Mouse (Mus musculus): ENCODE results near the gene Ttc30a2. TPM values are rescaled to one million over a fixed set of nuclear protein-coding genes. Genes with fewer than 3 reads are reported as not detected.
"Not testable (repeated sequence)": the region's sequence is repeated elsewhere in the genome, so short reads cannot be mapped to it uniquely, and the experiment has no call there.

Ttc30a2 gene
- polyA plus RNA-seq, 1 experiment, result 0.11 TPM

- 83% methylated on average over 2 of the region's 2 CpGs for WGBS
- not testable (repeated sequence) for H3K27me3 ChIP-seq (ENCODE audit: control insufficient read depth, insufficient read depth, low read length); H3K27ac ChIP-seq (ENCODE audit: insufficient read depth, low read depth, low read length); H3K4me3 ChIP-seq (ENCODE audit: low read depth, low read length); H3K4me1 ChIP-seq (ENCODE audit: control insufficient read depth, insufficient read depth, insufficient read length, low read length); H3K36me3 ChIP-seq (ENCODE audit: control insufficient read depth, insufficient read depth, low read length)
Measured at GRCm38 (mm10) chr2:75976070-75976469, 1.9 kb downstream of the Ttc30a2 start.

- H3K27ac ChIP-seq (ENCODE audit: insufficient read depth, low read depth, low read length), result no peak overlapping the region
- no peaks in the 10 kb centered on the region for H3K36me3 ChIP-seq (ENCODE audit: control insufficient read depth, insufficient read depth, low read length)
- TF ChIP-seq POLR2A (IDR thresholded peaks at IDR 0.05; ENCODE audit: low read depth, low read length) (no peak), CTCF (IDR thresholded peaks at IDR 0.05; ENCODE audit: extremely low read depth, insufficient read length, insufficient replicate concordance, low read depth, low read length) (no peak)
- no peaks in the 10 kb centered on the region for H3K27me3 ChIP-seq (ENCODE audit: control insufficient read depth, insufficient read depth, low read length)
- 67% methylated on average over 9 of the region's 9 CpGs for WGBS
- H3K4me3 ChIP-seq (ENCODE audit: low read depth, low read length), result no peak overlapping the region
- H3K4me1 ChIP-seq (ENCODE audit: control insufficient read depth, insufficient read depth, insufficient read length, low read length), result no peaks in the 10 kb centered on the region
Measured at GRCm38 (mm10) chr2:75974131-75974530, 3.8 kb downstream of the Ttc30a2 start.

- no peaks in the 10 kb centered on the region for H3K27me3 ChIP-seq (ENCODE audit: control insufficient read depth, insufficient read depth, low read length)
- H3K4me1 ChIP-seq (ENCODE audit: control insufficient read depth, insufficient read depth, insufficient read length, low read length), result peaks cover 8% of the 10 kb centered on the region; the same call in 1 of the 2 replicates
- TF ChIP-seq POLR2A (IDR thresholded peaks at IDR 0.05; ENCODE audit: low read depth, low read length), result no peak
- peak; percentile 29; the same call in 1 of the 2 replicates for TF ChIP-seq CTCF (IDR thresholded peaks at IDR 0.05; ENCODE audit: extremely low read depth, insufficient read length, insufficient replicate concordance, low read depth, low read length)
- 12% methylated on average over 5 of the region's 5 CpGs for WGBS
- H3K27ac ChIP-seq (ENCODE audit: insufficient read depth, low read depth, low read length), result no peak overlapping the region
- H3K36me3 ChIP-seq (ENCODE audit: control insufficient read depth, insufficient read depth, low read length), result no peaks in the 10 kb centered on the region
- H3K4me3 ChIP-seq (ENCODE audit: low read depth, low read length), result no peak overlapping the region
Measured at GRCm38 (mm10) chr2:75964972-75965371, 13.0 kb downstream of the Ttc30a2 start.

GRCm38 (mm10) chr2:75964512-75964911 is 13.5 kb downstream of the Ttc30a2 start:
- Histone ChIP-seq H3K4me1 (ENCODE audit: control insufficient read depth, insufficient read depth, insufficient read length, low read length) (peaks cover 11% of the 10 kb centered on the region), H3K36me3 (ENCODE audit: control insufficient read depth, insufficient read depth, low read length) (no peaks in the 10 kb centered on the region), H3K27me3 (ENCODE audit: control insufficient read depth, insufficient read depth, low read length) (no peaks in the 10 kb centered on the region), H3K27ac (ENCODE audit: insufficient read depth, low read depth, low read length) (no peak overlapping the region), H3K4me3 (ENCODE audit: low read depth, low read length) (no peak overlapping the region)
- TF ChIP-seq POLR2A (IDR thresholded peaks at IDR 0.05; ENCODE audit: low read depth, low read length) (no peak), CTCF (IDR thresholded peaks at IDR 0.05; ENCODE audit: extremely low read depth, insufficient read length, insufficient replicate concordance, low read depth, low read length) (peak; percentile 64; the same call in 1 of the 2 replicates)
- WGBS, result 12% methylated on average over 14 of the region's 14 CpGs

GRCm38 (mm10) chr2:75964051-75964450 is 13.9 kb downstream of the Ttc30a2 start:
- H3K36me3 ChIP-seq (ENCODE audit: control insufficient read depth, insufficient read depth, low read length), result no peaks in the 10 kb centered on the region
- no peak overlapping the region for H3K4me3 ChIP-seq (ENCODE audit: low read depth, low read length)
- no peaks in the 10 kb centered on the region for H3K27me3 ChIP-seq (ENCODE audit: control insufficient read depth, insufficient read depth, low read length)
- no peak overlapping the region for H3K27ac ChIP-seq (ENCODE audit: insufficient read depth, low read depth, low read length)
- TF ChIP-seq CTCF (IDR thresholded peaks at IDR 0.05; ENCODE audit: extremely low read depth, insufficient read length, insufficient replicate concordance, low read depth, low read length) (no peak), POLR2A (IDR thresholded peaks at IDR 0.05; ENCODE audit: low read depth, low read length) (no peak)
- 81% methylated on average over 5 of the region's 5 CpGs for WGBS
- peaks cover 15% of the 10 kb centered on the region for H3K4me1 ChIP-seq (ENCODE audit: control insufficient read depth, insufficient read depth, insufficient read length, low read length)

GRCm38 (mm10) chr2:75963211-75963840 is 14.6 kb downstream of the Ttc30a2 start:
- Histone ChIP-seq H3K36me3 (ENCODE audit: control insufficient read depth, insufficient read depth, low read length) (no peaks in the 10 kb centered on the region), H3K4me3 (ENCODE audit: low read depth, low read length) (no peak overlapping the region), H3K4me1 (ENCODE audit: control insufficient read depth, insufficient read depth, insufficient read length, low read length) (peaks cover 15% of the 10 kb centered on the region), H3K27ac (ENCODE audit: insufficient read depth, low read depth, low read length) (no peak overlapping the region), H3K27me3 (ENCODE audit: control insufficient read depth, insufficient read depth, low read length) (no peaks in the 10 kb centered on the region)
- WGBS, result 93% methylated on average over 10 of the region's 10 CpGs
- TF ChIP-seq POLR2A (IDR thresholded peaks at IDR 0.05; ENCODE audit: low read depth, low read length) (no peak), CTCF (IDR thresholded peaks at IDR 0.05; ENCODE audit: extremely low read depth, insufficient read length, insufficient replicate concordance, low read depth, low read length) (no peak)

GRCm38 (mm10) chr2:75960366-75961330 is 17.3 kb downstream of the Ttc30a2 start:
- H3K27ac ChIP-seq (ENCODE audit: insufficient read depth, low read depth, low read length), result no peak overlapping the region
- no peak overlapping the region for H3K4me3 ChIP-seq (ENCODE audit: low read depth, low read length)
- H3K27me3 ChIP-seq (ENCODE audit: control insufficient read depth, insufficient read depth, low read length), result no peaks in the 10 kb centered on the region
- no peak for TF ChIP-seq CTCF (IDR thresholded peaks at IDR 0.05; ENCODE audit: extremely low read depth, insufficient read length, insufficient replicate concordance, low read depth, low read length)
- no peak for TF ChIP-seq POLR2A (IDR thresholded peaks at IDR 0.05; ENCODE audit: low read depth, low read length)
- WGBS, result 57% methylated on average over 15 of the region's 15 CpGs
- H3K4me1 ChIP-seq (ENCODE audit: control insufficient read depth, insufficient read depth, insufficient read length, low read length), result peaks cover 15% of the 10 kb centered on the region
- H3K36me3 ChIP-seq (ENCODE audit: control insufficient read depth, insufficient read depth, low read length), result no peaks in the 10 kb centered on the region

Data from small intestine, adult 2 months (tissue).